Mouse (Mus musculus): ENCODE measurements around the gene Lin28a.

- no peak for TF ChIP-seq CTCF (IDR thresholded peaks at IDR 0.05; ENCODE audit: low read depth)
- TF ChIP-seq EP300 (IDR thresholded peaks at IDR 0.05; ENCODE audit: low read depth) = no peak
Observed at GRCm38 (mm10) chr4:134011450-134012414, 6.9 kb downstream of the Lin28a start.
